Mouse (Mus musculus): Measurements from ENCODE around the gene Syt7. TPM values are rescaled to one million over a fixed set of nuclear protein-coding genes. Genes with fewer than 3 reads are reported as not detected.

Gene Syt7
- 134 TPM for polyA plus RNA-seq (2015; fragmentation: Illumina TruSeq; extraction: RNeasy Lipid Tissue Mini Kit (QIAGEN cat#74804); ENCODE audit: low read depth, low replicate concordance)

DNA sequence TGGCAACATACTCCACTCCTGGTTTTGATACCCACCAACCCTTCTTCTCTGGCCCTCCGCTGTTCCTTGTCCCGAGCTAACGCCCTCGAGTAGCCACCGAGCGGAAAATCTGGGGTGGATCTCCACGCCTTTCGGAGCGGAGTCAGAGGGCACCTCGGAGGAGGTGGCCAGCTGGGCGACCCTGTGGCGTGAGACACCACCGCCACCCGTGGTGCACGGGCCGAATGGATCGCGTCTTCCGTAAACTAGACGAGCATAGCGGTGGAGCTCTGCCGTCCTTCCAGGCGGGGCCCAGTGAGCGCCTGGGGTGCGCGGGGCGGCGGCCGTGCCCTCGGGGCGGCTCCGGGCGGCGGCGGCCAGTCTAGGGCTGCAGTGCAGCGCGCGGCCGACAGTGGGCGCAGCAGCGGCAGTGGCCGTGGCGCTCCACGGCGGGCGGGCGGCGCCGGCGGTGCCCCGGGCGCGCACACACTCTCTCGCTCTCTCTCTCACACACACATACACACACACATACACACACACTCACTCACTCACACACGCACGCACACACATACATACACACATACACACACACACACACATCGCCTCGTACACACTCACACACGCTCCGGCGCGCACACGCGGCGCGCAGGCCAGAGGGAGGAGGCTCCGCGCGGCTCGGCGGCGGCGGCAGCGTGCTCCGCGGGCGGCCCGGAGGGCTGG is at the start of gene Syt7:
Gene Syt7, plus strand, starts transcription at position 476 of the 699 bp plus-strand sequence.

GRCm38 (mm10) chr19:10456752-10457483 is 68.0 kb downstream of the Syt7 start, which contains the start of gene Lrrc10b:
Gene Lrrc10b, minus strand, starts transcription at chr19:10457473.

GRCm38 (mm10) chr19:10482703-10483102 is 93.8 kb downstream of the Syt7 start, which contains the start of gene Ppp1r32:
Gene Ppp1r32, minus strand, starts transcription at chr19:10482928.

Other genes with a start within 250 kb of the Syt7 start
- 168 TPM for gene Fads1, start 206.2 kb upstream of the Syt7 start, polyA plus RNA-seq (2015; fragmentation: Illumina TruSeq; extraction: RNeasy Lipid Tissue Mini Kit (QIAGEN cat#74804); ENCODE audit: low read depth, low replicate concordance)
- gene Tmem258, start 185.1 kb upstream of the Syt7 start, polyA plus RNA-seq (2015; fragmentation: Illumina TruSeq; extraction: RNeasy Lipid Tissue Mini Kit (QIAGEN cat#74804); ENCODE audit: low read depth, low replicate concordance) = 106 TPM
- 12.3 TPM for gene Fen1, start 184.9 kb upstream of the Syt7 start, polyA plus RNA-seq (2015; fragmentation: Illumina TruSeq; extraction: RNeasy Lipid Tissue Mini Kit (QIAGEN cat#74804); ENCODE audit: low read depth, low replicate concordance)
- 27.4 TPM for gene Myrf, start 148.3 kb upstream of the Syt7 start, polyA plus RNA-seq (2015; fragmentation: Illumina TruSeq; extraction: RNeasy Lipid Tissue Mini Kit (QIAGEN cat#74804); ENCODE audit: low read depth, low replicate concordance)
- gene Dagla, start 84.2 kb upstream of the Syt7 start, polyA plus RNA-seq (2015; fragmentation: Illumina TruSeq; extraction: RNeasy Lipid Tissue Mini Kit (QIAGEN cat#74804); ENCODE audit: low read depth, low replicate concordance) = 48.5 TPM
- gene Lrrc10b, start 68.4 kb downstream of the Syt7 start, polyA plus RNA-seq (2015; fragmentation: Illumina TruSeq; extraction: RNeasy Lipid Tissue Mini Kit (QIAGEN cat#74804); ENCODE audit: low read depth, low replicate concordance) = 44.2 TPM
- gene Ppp1r32, start 93.8 kb downstream of the Syt7 start, polyA plus RNA-seq (2015; fragmentation: Illumina TruSeq; extraction: RNeasy Lipid Tissue Mini Kit (QIAGEN cat#74804); ENCODE audit: low read depth, low replicate concordance) = 1.9 TPM
- gene Cpsf7, start 136.2 kb downstream of the Syt7 start, polyA plus RNA-seq (2015; fragmentation: Illumina TruSeq; extraction: RNeasy Lipid Tissue Mini Kit (QIAGEN cat#74804); ENCODE audit: low read depth, low replicate concordance) = 67.8 TPM
- gene Sdhaf2, start 137.1 kb downstream of the Syt7 start, polyA plus RNA-seq (2015; fragmentation: Illumina TruSeq; extraction: RNeasy Lipid Tissue Mini Kit (QIAGEN cat#74804); ENCODE audit: low read depth, low replicate concordance) = 84.3 TPM
- gene Tmem216, start 167.1 kb downstream of the Syt7 start, polyA plus RNA-seq (2015; fragmentation: Illumina TruSeq; extraction: RNeasy Lipid Tissue Mini Kit (QIAGEN cat#74804); ENCODE audit: low read depth, low replicate concordance) = 15.9 TPM
- gene Cyb561a3, start 188.1 kb downstream of the Syt7 start, polyA plus RNA-seq (2015; fragmentation: Illumina TruSeq; extraction: RNeasy Lipid Tissue Mini Kit (QIAGEN cat#74804); ENCODE audit: low read depth, low replicate concordance) = 11.4 TPM
- gene Tmem138, start 188.3 kb downstream of the Syt7 start, polyA plus RNA-seq (2015; fragmentation: Illumina TruSeq; extraction: RNeasy Lipid Tissue Mini Kit (QIAGEN cat#74804); ENCODE audit: low read depth, low replicate concordance) = 14.1 TPM
- 149 TPM for gene Ddb1, start 216.2 kb downstream of the Syt7 start, polyA plus RNA-seq (2015; fragmentation: Illumina TruSeq; extraction: RNeasy Lipid Tissue Mini Kit (QIAGEN cat#74804); ENCODE audit: low read depth, low replicate concordance)
- gene Tkfc, start 216.6 kb downstream of the Syt7 start, polyA plus RNA-seq (2015; fragmentation: Illumina TruSeq; extraction: RNeasy Lipid Tissue Mini Kit (QIAGEN cat#74804); ENCODE audit: low read depth, low replicate concordance) = 11.8 TPM
- gene Vwce, start 245.1 kb downstream of the Syt7 start, polyA plus RNA-seq (2015; fragmentation: Illumina TruSeq; extraction: RNeasy Lipid Tissue Mini Kit (QIAGEN cat#74804); ENCODE audit: low read depth, low replicate concordance) = 0.21 TPM